Comparison of ENCODE assay signal across 8 mouse cellular contexts in the genomic region with DNA sequence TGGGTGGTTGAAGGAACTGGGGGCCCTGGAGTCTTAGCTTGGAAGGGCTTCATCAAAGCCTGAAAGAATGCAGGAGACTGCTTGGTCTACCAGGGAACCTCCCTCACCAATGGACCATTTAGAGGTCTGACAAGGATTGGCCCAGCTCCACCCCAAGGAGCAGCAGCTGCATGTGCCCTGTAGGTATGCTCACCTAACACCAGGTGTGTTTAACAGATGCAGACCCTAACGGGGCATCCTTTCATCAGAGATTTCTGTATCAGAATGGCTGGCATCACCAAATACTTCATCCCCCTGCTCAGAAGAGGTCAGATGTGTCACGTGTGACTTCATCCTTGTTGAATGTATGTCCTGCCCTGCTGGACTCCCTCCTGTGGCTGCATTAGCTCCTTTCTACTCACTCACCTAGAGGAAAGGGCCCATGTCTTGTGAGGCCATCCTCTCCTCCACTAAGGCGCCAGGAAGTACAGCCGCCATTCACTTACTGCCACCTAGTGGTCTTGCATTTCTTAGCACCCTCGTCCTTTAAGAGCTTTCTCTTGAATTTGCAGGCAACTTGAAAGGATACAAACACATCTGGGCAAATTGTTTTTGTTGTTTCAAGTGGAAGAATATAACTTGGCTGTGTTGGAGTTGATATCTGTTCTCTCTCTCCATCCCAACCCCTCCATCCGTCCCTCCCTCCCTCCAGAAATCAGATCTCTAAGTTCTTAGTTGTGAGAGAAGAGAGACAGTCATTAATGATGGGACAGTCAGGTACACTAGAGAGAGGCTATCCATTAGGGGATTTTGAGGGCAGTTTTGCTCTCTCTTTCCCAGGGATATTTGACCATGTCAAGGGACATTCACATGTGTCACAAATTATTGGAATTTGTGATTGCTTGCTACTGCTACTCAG.
DNase-seq lines count a peak whose midpoint lies in the region; TF ChIP-seq lines count a peak whose summit lies in the region.

No protein-coding gene starts in this region.

- H3K27me3 ChIP-seq in ES-Bruce4 (ENCODE audit: control insufficient read depth, insufficient read depth, low read length, poor library complexity, severe bottlenecking), result no peaks in the 10 kb centered on the region

- peaks cover 54% of the 10 kb centered on the region for H3K36me3 ChIP-seq in ES-Bruce4 (ENCODE audit: control insufficient read depth, insufficient read depth, low read length, poor library complexity, severe bottlenecking)

- no peak overlapping the region for H3K4me3 ChIP-seq in ES-Bruce4 (ENCODE audit: low read depth, low read length)
- H3K4me3 ChIP-seq in lung, adult 2 months (replicated peaks; ENCODE audit: extremely low read depth, low read depth, low read length), result no peak overlapping the region

- no peak for TF ChIP-seq EP300 in ES-Bruce4 (IDR thresholded peaks at IDR 0.05; ENCODE audit: insufficient read depth, low read depth, low read length)

- peak; percentile 21 for DNase-seq in adrenal gland, adult 8-10 months
- peak; percentile 75 for DNase-seq in embryo, embryonic 11 days
- peak; percentile 3 to 24 for DNase-seq in heart, adult 9 months (ENCODE audit: low spot score in 2 of 2)
- peak; percentile 64 for DNase-seq in kidney, postnatal 14 days
- DNase-seq in lung, adult 2 months, result peak; percentile 28
- DNase-seq in retina, postnatal 1 day, result peak; percentile 81
- no peak for DNase-seq in spleen, adult 12 weeks (ENCODE audit: low spot score)

- WGBS in lung, adult 2 months, result 38% methylated on average over 6 of the region's 6 CpGs

- H3K4me1 ChIP-seq in ES-Bruce4 (ENCODE audit: control insufficient read depth, insufficient read depth, low read length), result peaks cover 2% of the 10 kb centered on the region
- no peaks in the 10 kb centered on the region for H3K4me1 ChIP-seq in lung, adult 2 months (ENCODE audit: control insufficient read depth, insufficient read depth, low read length)

- TF ChIP-seq CTCF in ES-Bruce4 (IDR thresholded peaks at IDR 0.05; ENCODE audit: low read depth, low read length), result peak; percentile 90
- TF ChIP-seq CTCF in lung, adult 2 months (IDR thresholded peaks at IDR 0.05; ENCODE audit: insufficient read depth, low read length), result peak; percentile 78

- H3K9ac ChIP-seq in ES-Bruce4 (ENCODE audit: low read depth, poor library complexity, severe bottlenecking), result no peak overlapping the region

- peak overlapping the region; percentile 4 for H3K27ac ChIP-seq in ES-Bruce4 (ENCODE audit: insufficient read depth, low read length)

- TF ChIP-seq POLR2A in ES-Bruce4 (IDR thresholded peaks at IDR 0.05; ENCODE audit: insufficient read depth, low read length), result no peak
- TF ChIP-seq POLR2A in lung, adult 2 months (IDR thresholded peaks at IDR 0.05; ENCODE audit: borderline replicate concordance, extremely low read depth, low read depth, low read length), result no peak

- no peaks in the 10 kb centered on the region for H3K9me3 ChIP-seq in ES-Bruce4 (replicated peaks; ENCODE audit: control insufficient read depth, insufficient read depth, low read length, poor library complexity, severe bottlenecking)
